In genomic region chr12:79352086-79352741, GRCm38 (mm10) we compare ENCODE assay signal across 11 mouse cellular contexts. TPM values are rescaled to one million over a fixed set of nuclear protein-coding genes. Genes with fewer than 3 reads are reported as not detected.
DNase-seq lines count a peak whose midpoint lies in the region; ATAC-seq and TF ChIP-seq lines count a peak whose summit lies in the region.
"Had no signal": no experiment of that assay in that cellular context is flagged by ENCODE, and none has a peak within 500 bp of the region (broad histone marks: within the 10 kb centered on the region; RNA-seq: fewer than 3 reads in every experiment).

No protein-coding gene starts in this region.

- H3K27ac ChIP-seq in lung, embryonic 14.5 days (ENCODE audit: low read depth) = no peak overlapping the region
- 0 out of 2 replicates have a peak overlapping the region, but pooled peaks have one; percentile 3 for H3K27ac ChIP-seq in embryonic facial prominence, embryonic 15.5 days (replicated peaks)

- no peak overlapping the region for H3K9ac ChIP-seq in lung, embryonic 14.5 days
- no peak overlapping the region for H3K9ac ChIP-seq in embryonic facial prominence, embryonic 15.5 days

- peak; percentile 52; the same call in 1 of the 2 replicates for ATAC-seq in frontal cortex, adult (ENCODE audit: low TSS enrichment)
- no peak for ATAC-seq in lung, embryonic 14.5 days (ENCODE audit: insufficient read depth)
- no peak for ATAC-seq in embryonic facial prominence, embryonic 15.5 days (ENCODE audit: insufficient number of reproducible peaks, low FRiP score, low TSS enrichment, low read depth)
- peak; percentile 40 for ATAC-seq in monocyte, adult 5-6 weeks (replicated peaks; ENCODE audit: insufficient number of reproducible peaks, low FRiP score, low TSS enrichment, poor library complexity, severe bottlenecking)
- ATAC-seq: activated CD4-positive, CD25-positive, alpha-beta regulatory T cell, adult 4 months had no signal

- DNase-seq in frontal cortex, postnatal 10 days (ENCODE audit: low spot score in 2 of 2) = no peak
- peak; percentile 50 for DNase-seq in lung, embryonic 14.5 days
- DNase-seq in lung, adult 2 months = no peak
- DNase-seq in lung, postnatal 25 days (ENCODE audit: low spot score) = no peak
- DNase-seq in lung, postnatal 4 days = no peak
- DNase-seq: cerebellum, adult 11-12 months; lung, adult 18-20 months had no signal

- H3K9me3 ChIP-seq in lung, embryonic 14.5 days (ENCODE audit: low read depth, low read length) = no peaks in the 10 kb centered on the region
- no peaks in the 10 kb centered on the region for H3K9me3 ChIP-seq in embryonic facial prominence, embryonic 15.5 days (replicated peaks)

- no peaks in the 10 kb centered on the region for H3K27me3 ChIP-seq in lung, embryonic 14.5 days (ENCODE audit: insufficient read depth, low read length)
- no peaks in the 10 kb centered on the region for H3K27me3 ChIP-seq in embryonic facial prominence, embryonic 15.5 days

- no peaks in the 10 kb centered on the region for H3K36me3 ChIP-seq in lung, embryonic 14.5 days (ENCODE audit: insufficient read depth)
- no peaks in the 10 kb centered on the region for H3K36me3 ChIP-seq in embryonic facial prominence, embryonic 15.5 days

- no peak for TF ChIP-seq POLR2A in lung, adult 2 months (IDR thresholded peaks at IDR 0.05; ENCODE audit: borderline replicate concordance, extremely low read depth, low read depth, low read length)

- peaks cover 27% of the 10 kb centered on the region; the same call in 1 of the 2 replicates for H3K4me1 ChIP-seq in lung, embryonic 14.5 days (ENCODE audit: insufficient read depth)
- H3K4me1 ChIP-seq in lung, adult 2 months (ENCODE audit: control insufficient read depth, insufficient read depth, low read length) = peaks cover 14% of the 10 kb centered on the region
- H3K4me1 ChIP-seq in embryonic facial prominence, embryonic 15.5 days = peaks cover 35% of the 10 kb centered on the region

- no peak overlapping the region for H3K4me2 ChIP-seq in lung, embryonic 14.5 days
- no peak overlapping the region for H3K4me2 ChIP-seq in embryonic facial prominence, embryonic 15.5 days (replicated peaks)

- 49% methylated on average over 3 of the region's 3 CpGs for whole genome bisulfite sequencing in lung, embryonic 14.5 days
- WGBS in lung, adult 2 months = 42% methylated on average over 3 of the region's 3 CpGs
- 60% methylated on average over 3 of the region's 3 CpGs for WGBS in embryonic facial prominence, embryonic 15.5 days

- H3K4me3 ChIP-seq in lung, embryonic 14.5 days (ENCODE audit: low read depth, low read length) = no peak overlapping the region
- H3K4me3 ChIP-seq in lung, adult 2 months (replicated peaks; ENCODE audit: extremely low read depth, low read depth, low read length) = no peak overlapping the region
- H3K4me3 ChIP-seq in embryonic facial prominence, embryonic 15.5 days (replicated peaks) = no peak overlapping the region

- TF ChIP-seq CTCF in lung, embryonic 14.5 days (IDR thresholded peaks at IDR 0.05; ENCODE audit: low read depth) = no peak
- no peak for TF ChIP-seq CTCF in lung, adult 2 months (IDR thresholded peaks at IDR 0.05; ENCODE audit: insufficient read depth, low read length)

RNA-seq across cellular contexts. Expression of gene Rad51b, which starts 55.1 kb away (rescaled TPM):
- polyA plus RNA-seq in lung, embryonic 14.5 days (2014; fragmentation: Nextera tagmentation; extraction: Ambion mirVana) = 8.0 and 8.1 TPM in 2 replicates
- polyA plus RNA-seq in lung, adult 2 months (2012; rRNA removed) = 0.25 and 1.1 TPM in 2 replicates
- 6.3 and 7.3 TPM in 2 replicates for polyA plus RNA-seq in embryonic facial prominence, embryonic 15.5 days (2015; fragmentation: Nextera tagmentation; extraction: Ambion mirVana)
- total RNA-seq in monocyte, adult 5-6 weeks (2017) = 0.29 TPM in 1 of 3 replicates, not detected in the others

RNA-seq across cellular contexts. Expression of gene Zfyve26, which starts 56.1 kb away (rescaled TPM):
- polyA plus RNA-seq in lung, embryonic 14.5 days (2014; fragmentation: Nextera tagmentation; extraction: Ambion mirVana) = 12.8 and 16.5 TPM in 2 replicates
- 20.1 and 21.7 TPM in 2 replicates for polyA plus RNA-seq in lung, adult 2 months (2012; rRNA removed)
- polyA plus RNA-seq in embryonic facial prominence, embryonic 15.5 days (2015; fragmentation: Nextera tagmentation; extraction: Ambion mirVana) = 11.6 and 14.7 TPM in 2 replicates
- total RNA-seq in monocyte, adult 5-6 weeks (2017) = 16.7 to 50.3 TPM (median 30.7 TPM) in 3 replicates

Comparison
In these comparisons a context has a peak if more than half of its experiments do, and no peak if none do; other contexts are left out.
1. ATAC-seq: peak in frontal cortex, adult (single experiment) and monocyte, adult 5-6 weeks (single experiment); none in lung, embryonic 14.5 days (single experiment) and embryonic facial prominence, embryonic 15.5 days (single experiment).